Mouse (Mus musculus) lung, embryonic 14.5 days (tissue): Measurements from ENCODE around the gene Abhd17a. TPM values are rescaled to one million over a fixed set of nuclear protein-coding genes. Genes with fewer than 3 reads are reported as not detected.

Experiments used
- ATAC-seq: fragments of 200-750 bp; cut with Nextera tagmentation; 2 replicates; pipeline ENCODE4 v1.8.0; 2017; ENCODE audit warnings: mild to moderate bottlenecking, moderate TSS enrichment, moderate library complexity; ENCODE audit not compliant: insufficient read depth
- DNase-seq: peaks from one replicate; pipeline ENCODE4 v3.0.0-alpha.2; 2015
- H3K27ac ChIP-seq: fragments of 300-500 bp; sonication (generic); 2 replicates; pipeline ENCODE4 v1.5.1; 2014; ENCODE audit warnings: low read depth, mild to moderate bottlenecking, moderate library complexity
- H3K27me3 ChIP-seq: fragments of 300-500 bp; sonication (generic); 2 replicates; pipeline ENCODE4 v1.6.1; 2014; ENCODE audit warnings: low read length, control low read depth; ENCODE audit not compliant: insufficient read depth
- H3K36me3 ChIP-seq: fragments of 300-500 bp; sonication (generic); 2 replicates; pipeline ENCODE4 v1.6.1; 2014; ENCODE audit warnings: control low read depth; ENCODE audit not compliant: insufficient read depth
- H3K4me1 ChIP-seq: fragments of 300-500 bp; sonication (generic); 2 replicates; pipeline ENCODE4 v1.6.1; 2014; ENCODE audit warnings: antibody characterized with exemption, control low read depth; ENCODE audit not compliant: insufficient read depth
- H3K4me2 ChIP-seq: fragments of 300-500 bp; sonication (generic); 2 replicates; pipeline ENCODE4 v1.6.1; 2014; ENCODE audit warnings: mild to moderate bottlenecking
- H3K4me3 ChIP-seq: fragments of 300-500 bp; sonication (generic); 2 replicates; pipeline ENCODE4 v1.5.1; 2014; ENCODE audit warnings: low read depth, low read length
- H3K9ac ChIP-seq: fragments of 300-500 bp; sonication (generic); 2 replicates; pipeline ENCODE4 v1.6.1; 2014
- H3K9me3 ChIP-seq: fragments of 300-500 bp; sonication (generic); 2 replicates; pipeline ENCODE4 v1.6.1; 2016; ENCODE audit warnings: low read depth, low read length, control low read depth
- CTCF ChIP-seq: IDR thresholded peaks from 2 replicates; pipeline ENCODE4 v1.5.1; 2016; ENCODE audit warnings: antibody characterized with exemption, low read depth
- WGBS: fragments of 180-500 bp; shearing (Covaris S2); extraction: QIAGEN DNeasy Blood & Tissue Kit; methylation state at CpG from one replicate; pipeline ENCODE4 v1.1.7; 2014; 5-methylcytosine and 5-hydroxymethylcytosine counted together
- polyA plus RNA-seq: library from polyadenylated mRNA; unstranded; fragments of >200 nt; fragmentation: Nextera tagmentation; extraction: Ambion mirVana; gene quantifications from 2 replicates; pipeline ENCODE4 v1.2.1, GENCODE M21; 2014

The Abhd17a gene
- polyA plus RNA-seq, 1 experiment from 2014 or later, result 153 TPM

DNA sequence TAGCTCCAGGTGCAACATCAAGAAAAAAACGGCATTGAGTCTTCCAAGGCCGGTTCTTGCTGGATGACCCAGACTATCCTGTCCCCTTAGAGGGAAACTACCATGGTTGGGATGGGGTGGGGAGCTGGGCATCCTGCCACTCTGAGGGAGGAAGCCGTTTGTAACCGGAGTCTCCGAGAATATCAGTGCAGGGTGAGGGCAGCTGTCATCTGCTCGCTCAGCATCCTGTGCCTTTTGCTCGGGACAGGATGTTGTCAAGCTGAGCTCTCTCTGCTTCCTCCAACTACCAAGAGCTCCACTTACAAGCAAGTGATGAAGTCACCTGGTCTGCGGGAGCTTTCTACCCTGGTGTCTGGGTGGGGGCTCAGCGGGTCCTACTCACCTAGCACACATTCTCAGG lies 28.0 kb upstream of the Abhd17a start:
- Histone ChIP-seq H3K9me3 (no peaks in the 10 kb centered on the region), H3K36me3 (peaks cover 24% of the 10 kb centered on the region), H3K9ac (no peak overlapping the region), H3K27me3 (no peaks in the 10 kb centered on the region), H3K4me2 (no peak overlapping the region), H3K4me3 (no peak overlapping the region), H3K4me1 (0 out of 2 replicates have a peak, but pooled peaks cover 5% of the 10 kb centered on the region), H3K27ac (peak overlapping the region; percentile 46; the same call in 1 of the 2 replicates)
- TF ChIP-seq CTCF, result no peak
- no peak for ATAC-seq
- WGBS, result 66% methylated on average over 9 of the region's 9 CpGs
- peak; percentile 53 for DNase-seq

DNA sequence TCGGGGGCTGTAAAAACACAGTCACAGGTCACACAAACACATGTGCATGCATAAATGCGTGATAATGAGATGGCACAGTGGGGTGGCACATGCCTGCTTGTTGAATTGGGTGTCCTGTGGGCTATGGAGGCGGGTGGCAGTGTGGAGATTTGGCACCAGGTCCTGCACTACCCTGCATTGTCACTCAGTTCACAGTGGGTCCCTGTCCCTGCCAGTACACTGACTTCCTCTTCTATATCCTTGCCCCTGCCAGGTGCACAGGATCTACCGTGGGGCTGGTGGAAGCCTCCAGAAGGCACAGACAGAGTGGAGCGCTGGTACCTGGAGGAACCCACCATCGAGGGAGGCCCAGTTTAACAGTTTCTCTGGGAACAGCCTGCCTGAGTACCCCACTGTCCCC lies 24.2 kb upstream of the Abhd17a start:
- Histone ChIP-seq H3K4me3 (no peak overlapping the region), H3K27ac (no peak overlapping the region), H3K36me3 (peaks cover 58% of the 10 kb centered on the region), H3K9ac (no peak overlapping the region), H3K4me1 (no peaks in the 10 kb centered on the region), H3K9me3 (no peaks in the 10 kb centered on the region), H3K27me3 (no peaks in the 10 kb centered on the region), H3K4me2 (no peak overlapping the region)
- TF ChIP-seq CTCF, result no peak
- DNase-seq (no peak), ATAC-seq (no peak)
- WGBS, result 85% methylated on average over 6 of the region's 6 CpGs

DNA sequence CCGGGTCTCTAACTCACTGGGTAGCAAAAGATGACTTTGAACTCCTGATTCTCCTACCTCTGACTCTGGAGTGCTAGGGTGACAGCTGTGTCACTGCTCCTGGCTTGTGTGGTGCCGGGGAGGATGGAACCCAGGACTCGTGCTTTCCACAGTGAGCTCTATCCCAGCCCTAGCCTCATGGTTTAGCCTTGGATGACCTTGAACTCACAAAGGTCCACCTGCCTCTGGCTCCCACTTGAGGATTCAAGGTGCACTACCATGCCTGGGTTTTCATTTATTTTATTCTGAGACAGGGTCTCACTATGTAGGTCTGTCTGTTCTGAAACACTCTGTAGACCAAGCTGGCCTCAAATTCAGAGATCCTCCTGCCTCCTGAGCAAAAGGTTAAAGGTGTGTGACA lies 23.7 kb upstream of the Abhd17a start:
- Histone ChIP-seq H3K9me3 (no peaks in the 10 kb centered on the region), H3K27ac (no peak overlapping the region), H3K9ac (no peak overlapping the region), H3K4me1 (no peaks in the 10 kb centered on the region), H3K4me3 (no peak overlapping the region), H3K27me3 (no peaks in the 10 kb centered on the region), H3K4me2 (no peak overlapping the region), H3K36me3 (peaks cover 62% of the 10 kb centered on the region)
- no peak for TF ChIP-seq CTCF
- DNase-seq, result no peak
- no peak for ATAC-seq
- 78% methylated on average over 3 of the region's 3 CpGs for WGBS

DNA sequence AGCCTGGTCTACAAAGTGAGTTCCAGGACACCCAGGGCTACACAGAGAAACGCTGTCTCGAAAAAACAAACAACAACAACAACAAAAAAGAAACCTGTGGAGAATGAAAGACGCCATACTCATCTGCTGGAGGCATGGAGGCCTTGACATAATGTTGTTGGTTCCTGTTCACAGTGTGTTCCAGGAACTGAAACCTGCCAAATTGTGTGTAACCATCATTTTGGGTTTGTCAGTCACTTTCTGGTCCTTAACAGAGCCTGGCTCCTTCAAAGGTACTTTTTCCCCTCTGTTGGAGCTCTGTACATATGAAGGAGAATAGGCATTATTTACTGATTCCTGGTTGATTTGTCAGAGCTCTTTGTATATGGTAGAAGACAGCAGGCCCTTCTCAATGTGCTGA lies 21.8 kb upstream of the Abhd17a start:
- no peak for ATAC-seq
- Histone ChIP-seq H3K4me1 (no peaks in the 10 kb centered on the region), H3K4me3 (no peak overlapping the region), H3K9ac (no peak overlapping the region), H3K36me3 (peaks cover 82% of the 10 kb centered on the region), H3K4me2 (no peak overlapping the region), H3K27ac (no peak overlapping the region), H3K9me3 (no peaks in the 10 kb centered on the region), H3K27me3 (no peaks in the 10 kb centered on the region)
- TF ChIP-seq CTCF, result no peak
- 89% methylated on average over 3 of the region's 3 CpGs for WGBS
- DNase-seq, result no peak

DNA sequence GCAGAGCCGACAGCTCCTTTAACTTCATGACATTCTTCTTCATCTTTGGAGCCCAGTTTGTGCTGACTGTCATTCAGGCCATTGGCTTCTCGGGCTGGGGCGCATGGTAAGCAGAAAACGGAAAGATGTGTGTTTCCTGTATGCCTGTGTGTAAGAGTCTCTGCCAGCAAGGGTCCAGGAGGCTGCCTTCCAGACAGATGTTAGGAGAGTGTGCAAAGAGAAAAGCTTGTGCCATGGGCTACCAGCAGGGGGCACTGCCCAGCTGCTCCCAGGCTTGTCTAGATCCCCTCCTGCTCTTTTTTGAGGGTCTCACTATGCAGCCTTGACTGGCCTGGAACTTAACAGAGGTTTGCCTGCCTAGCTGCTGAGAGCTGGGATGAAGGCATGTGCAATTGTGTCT lies 20.9 kb upstream of the Abhd17a start:
- Histone ChIP-seq H3K9me3 (no peaks in the 10 kb centered on the region), H3K4me3 (no peak overlapping the region), H3K27me3 (no peaks in the 10 kb centered on the region), H3K9ac (no peak overlapping the region), H3K4me1 (no peaks in the 10 kb centered on the region), H3K36me3 (peaks cover 90% of the 10 kb centered on the region), H3K27ac (no peak overlapping the region), H3K4me2 (no peak overlapping the region)
- WGBS, result 55% methylated on average over 4 of the region's 4 CpGs
- DNase-seq (peak; percentile 70), ATAC-seq (no peak)
- TF ChIP-seq CTCF, result peak; percentile 86

DNA sequence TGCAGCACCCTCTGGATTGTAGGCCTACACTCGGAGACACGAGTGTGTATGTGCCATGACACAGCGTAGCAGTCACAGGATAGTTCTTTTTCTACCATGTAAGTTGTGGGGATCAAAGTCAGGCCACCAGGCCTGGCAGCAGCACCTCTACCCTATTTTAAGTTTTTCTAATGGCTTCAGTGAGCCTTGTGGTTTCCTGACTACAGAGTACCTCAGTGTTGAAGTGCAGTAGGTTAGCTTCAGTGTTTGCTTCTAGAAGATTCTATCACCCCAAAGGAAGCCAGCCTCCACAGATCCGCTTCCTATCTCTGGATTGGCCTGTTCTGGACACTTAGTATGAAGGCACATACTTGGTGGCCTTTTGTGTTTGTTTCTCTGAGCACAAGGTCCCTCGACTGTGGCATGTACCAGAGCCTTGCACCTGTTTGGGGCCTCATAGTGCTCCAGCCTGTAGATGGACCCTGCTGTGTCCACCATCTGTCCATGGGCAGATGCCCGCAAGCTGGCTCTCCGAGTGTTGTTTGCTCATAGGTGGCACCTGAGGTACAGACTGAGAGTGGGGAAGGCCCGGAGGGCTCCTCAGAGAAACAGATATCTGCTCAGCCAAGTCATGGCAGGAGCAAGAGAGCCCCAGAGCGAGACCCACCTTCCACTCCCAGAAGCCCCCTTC lies 20.1 kb upstream of the Abhd17a start:
- Histone ChIP-seq H3K4me3 (no peak overlapping the region), H3K9me3 (no peaks in the 10 kb centered on the region)
- ATAC-seq, result no peak

DNA sequence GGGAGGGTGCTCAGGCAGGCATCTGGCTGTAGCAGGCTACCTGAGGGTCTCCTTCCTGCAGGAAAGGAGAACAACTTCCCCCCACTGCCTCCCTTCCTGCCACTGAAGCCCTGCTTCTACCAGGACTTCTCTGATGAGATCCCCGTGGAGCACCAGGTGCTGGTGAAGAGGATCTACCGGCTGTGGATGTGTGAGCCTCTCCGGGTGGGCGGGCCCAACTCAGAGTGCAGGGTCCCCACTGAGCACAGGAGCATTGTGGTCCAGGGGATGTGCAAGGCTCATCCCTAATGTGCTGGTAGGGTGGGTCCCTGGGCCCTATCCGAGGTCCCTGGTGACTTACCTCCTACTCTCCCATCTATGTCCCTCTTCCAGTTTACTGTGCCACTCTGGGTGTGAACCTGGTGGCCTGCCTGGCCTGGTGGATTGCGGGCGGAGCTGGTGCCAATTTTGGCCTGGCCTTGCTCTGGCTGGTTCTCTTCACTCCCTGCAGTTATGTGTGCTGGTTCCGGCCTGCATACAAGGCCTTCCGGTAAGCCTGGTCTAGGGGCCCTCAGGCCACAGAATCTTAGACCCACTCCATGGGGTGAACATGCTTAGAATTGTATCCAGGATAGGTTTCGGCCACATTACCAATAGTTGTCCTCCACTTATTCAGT lies 19.3 kb upstream of the Abhd17a start:
- ATAC-seq, result no peak
- H3K9me3 ChIP-seq, result no peaks in the 10 kb centered on the region
- no peaks in the 10 kb centered on the region for H3K27me3 ChIP-seq
- no peak overlapping the region for H3K9ac ChIP-seq
- H3K4me2 ChIP-seq, result no peak overlapping the region
- no peak for DNase-seq
- no peak overlapping the region for H3K4me3 ChIP-seq
- no peak overlapping the region for H3K27ac ChIP-seq
- no peak for TF ChIP-seq CTCF
- H3K36me3 ChIP-seq, result peaks cover 78% of the 10 kb centered on the region
- WGBS, result 81% methylated on average over 10 of the region's 10 CpGs
- H3K4me1 ChIP-seq, result no peaks in the 10 kb centered on the region

More for the DNA sequence above, 20.1 kb upstream of the Abhd17a start:
- peaks cover 86% of the 10 kb centered on the region for H3K36me3 ChIP-seq
- no peak for DNase-seq
- TF ChIP-seq CTCF, result no peak
- no peak overlapping the region for H3K9ac ChIP-seq
- H3K4me1 ChIP-seq, result no peaks in the 10 kb centered on the region
- no peaks in the 10 kb centered on the region for H3K27me3 ChIP-seq
- H3K27ac ChIP-seq, result no peak overlapping the region
- WGBS, result 87% methylated on average over 9 of the region's 9 CpGs
- H3K4me2 ChIP-seq, result no peak overlapping the region
